In the genomic region with DNA sequence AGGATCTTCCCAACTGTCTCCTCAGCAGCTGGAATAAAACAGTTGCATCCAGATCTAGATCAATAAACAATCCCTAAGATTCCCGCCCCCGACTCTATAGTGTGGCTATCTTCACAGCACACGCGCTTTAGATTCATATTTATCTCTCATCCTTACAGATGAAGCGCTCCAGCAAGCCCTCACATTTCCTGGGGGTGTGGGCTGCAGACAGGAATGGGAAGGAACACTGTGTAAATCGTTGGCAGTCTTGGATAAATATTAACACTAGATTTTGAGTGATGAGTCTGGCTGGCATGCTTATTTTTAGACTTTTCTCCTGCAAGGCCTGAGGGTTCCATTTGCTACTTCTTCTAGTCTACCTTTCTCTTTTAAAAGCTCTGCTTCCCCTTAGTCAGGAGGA, we compare ENCODE assay signal across 8 mouse cellular contexts. TPM values are rescaled to one million over a fixed set of nuclear protein-coding genes. Genes with fewer than 3 reads are reported as not detected.
DNase-seq lines count a peak whose midpoint lies in the region; ATAC-seq and TF ChIP-seq lines count a peak whose summit lies in the region.

No protein-coding gene starts in this region.

- no peak overlapping the region for H3K27ac ChIP-seq in forebrain, embryonic 13.5 days
- H3K27ac ChIP-seq in kidney, postnatal 0 days = no peak overlapping the region
- no peak overlapping the region for H3K27ac ChIP-seq in midbrain, embryonic 15.5 days

- no peak for ATAC-seq in forebrain, embryonic 13.5 days
- ATAC-seq in kidney, postnatal 0 days (replicated peaks; ENCODE audit: low FRiP score, low read depth) = no peak
- ATAC-seq in midbrain, embryonic 15.5 days (replicated peaks) = no peak

- no peak for TF ChIP-seq CTCF in kidney, postnatal 0 days (IDR thresholded peaks at IDR 0.05; ENCODE audit: low read depth)

- H3K9me3 ChIP-seq in forebrain, embryonic 13.5 days (replicated peaks) = no peaks in the 10 kb centered on the region
- no peaks in the 10 kb centered on the region for H3K9me3 ChIP-seq in kidney, postnatal 0 days (replicated peaks; ENCODE audit: low read length)
- H3K9me3 ChIP-seq in midbrain, embryonic 15.5 days = no peaks in the 10 kb centered on the region

- peak overlapping the region; percentile 93 for H3K4me2 ChIP-seq in forebrain, embryonic 13.5 days
- H3K4me2 ChIP-seq in kidney, postnatal 0 days (ENCODE audit: low read length) = peak overlapping the region; percentile 91
- peak overlapping the region; percentile 97 for H3K4me2 ChIP-seq in midbrain, embryonic 15.5 days

- 56% methylated on average over 6 of the region's 6 CpGs for WGBS in forebrain, embryonic 13.5 days
- WGBS in kidney, postnatal 0 days = 13% methylated on average over 6 of the region's 6 CpGs
- 54% methylated on average over 6 of the region's 6 CpGs for WGBS in midbrain, embryonic 15.5 days

- peak overlapping the region; percentile 84 for H3K9ac ChIP-seq in forebrain, embryonic 13.5 days
- H3K9ac ChIP-seq in kidney, postnatal 0 days (ENCODE audit: low read depth, low read length) = peak overlapping the region; percentile 89; the same call in 1 of the 2 replicates
- no peak overlapping the region for H3K9ac ChIP-seq in midbrain, embryonic 15.5 days

- peaks cover 32% of the 10 kb centered on the region for H3K4me1 ChIP-seq in forebrain, embryonic 13.5 days
- peaks cover 9% of the 10 kb centered on the region for H3K4me1 ChIP-seq in kidney, postnatal 0 days (replicated peaks; ENCODE audit: insufficient read depth, low read length)
- H3K4me1 ChIP-seq in midbrain, embryonic 15.5 days = peaks cover 29% of the 10 kb centered on the region

- H3K36me3 ChIP-seq in forebrain, embryonic 13.5 days (ENCODE audit: poor library complexity, severe bottlenecking) = peaks cover 16% of the 10 kb centered on the region
- peaks cover 14% of the 10 kb centered on the region for H3K36me3 ChIP-seq in kidney, postnatal 0 days (ENCODE audit: insufficient read depth, low read length)
- no peaks in the 10 kb centered on the region for H3K36me3 ChIP-seq in midbrain, embryonic 15.5 days (replicated peaks)

- intact Hi-C loops in left cerebral cortex, postnatal 25 days (cut with DNase I) = loop anchor here (5.0 kb wide), 1 partner anchor 38 kb away; no protein-coding TSS in a partner anchor
- intact Hi-C loops in left cerebral cortex, postnatal 4 days (cut with DNase I) = no loop called here

- DNase-seq in left cerebral cortex, postnatal 25 days (ENCODE audit: low spot score in 2 of 2) = peak; percentile 30 to 43
- DNase-seq in left cerebral cortex, postnatal 4 days = no peak
- DNase-seq in kidney, postnatal 0 days (ENCODE audit: low spot score) = peak; percentile 15
- no peak for DNase-seq in cerebellum, adult 9-11 months
- no peak for DNase-seq in adrenal gland, postnatal 4 days (ENCODE audit: low spot score in 2 of 2)
- no peak for DNase-seq in urinary bladder, adult 2 months (ENCODE audit: low spot score)

- H3K27me3 ChIP-seq in forebrain, embryonic 13.5 days = peaks cover 14% of the 10 kb centered on the region; the same call in 1 of the 2 replicates
- H3K27me3 ChIP-seq in kidney, postnatal 0 days (ENCODE audit: insufficient read depth, low read length) = no peaks in the 10 kb centered on the region; the same call in 1 of the 2 replicates
- H3K27me3 ChIP-seq in midbrain, embryonic 15.5 days (replicated peaks) = peaks cover 12% of the 10 kb centered on the region

- H3K4me3 ChIP-seq in forebrain, embryonic 13.5 days = peak overlapping the region; percentile 65
- H3K4me3 ChIP-seq in kidney, postnatal 0 days (replicated peaks; ENCODE audit: low read depth, low read length) = peak overlapping the region; percentile 76
- H3K4me3 ChIP-seq in midbrain, embryonic 15.5 days = peak overlapping the region; percentile 85

RNA-seq across cellular contexts. Expression of gene Prdx6, which starts 1.6 kb away (rescaled TPM):
- 100 to 1,000 TPM; 321 to 335 TPM for total RNA-seq in left cerebral cortex, postnatal 25 days (2021)
- 100 to 1,000 TPM in 1 of 2 experiments, 10 to 100 TPM in 1; 97.9 to 112 TPM for total RNA-seq in left cerebral cortex, postnatal 4 days (2021)
- polyA plus RNA-seq in forebrain, embryonic 13.5 days (2015; fragmentation: Nextera tagmentation; extraction: Ambion mirVana) = 345 and 360 TPM in 2 replicates
- polyA plus RNA-seq in kidney, postnatal 0 days (2015; fragmentation: Nextera tagmentation; extraction: Ambion mirVana) = 361 and 381 TPM in 2 replicates
- polyA plus RNA-seq in midbrain, embryonic 15.5 days (2015; fragmentation: Nextera tagmentation; extraction: Ambion mirVana) = 126 and 140 TPM in 2 replicates
- 100 to 1,000 TPM; 369 to 400 TPM for total RNA-seq in adrenal gland, postnatal 4 days (2021)
- 171 and 185 TPM in 2 replicates for polyA plus RNA-seq in urinary bladder, adult 2 months (2012; rRNA removed)

Comparison
In these comparisons a context has a peak if more than half of its experiments do, and no peak if none do; other contexts are left out.
1. DNase-seq: peak in left cerebral cortex, postnatal 25 days (2 of 2) and kidney, postnatal 0 days (single experiment); none in left cerebral cortex, postnatal 4 days (single experiment), cerebellum, adult 9-11 months (single experiment), adrenal gland, postnatal 4 days (0 of 2) and urinary bladder, adult 2 months (single experiment).
2. Peak in every context shown above with its lines, with median percentiles within 50 percentile points of each other: H3K4me2 ChIP-seq and H3K4me3 ChIP-seq.